Mouse (Mus musculus) kidney, adult 18-20 months (tissue): Measurements from ENCODE around the gene E130308A19Rik.

Experiments used
- DNase-seq: peaks from one replicate; pipeline ENCODE4 v3.0.0; 2021

The E130308A19Rik gene

GRCm38 (mm10) chr4:59625998-59626910 is at the start of gene E130308A19Rik:
E130308A19Rik (plus strand) TSS chr4:59626211.
- peak; percentile 82 for DNase-seq

DNA sequence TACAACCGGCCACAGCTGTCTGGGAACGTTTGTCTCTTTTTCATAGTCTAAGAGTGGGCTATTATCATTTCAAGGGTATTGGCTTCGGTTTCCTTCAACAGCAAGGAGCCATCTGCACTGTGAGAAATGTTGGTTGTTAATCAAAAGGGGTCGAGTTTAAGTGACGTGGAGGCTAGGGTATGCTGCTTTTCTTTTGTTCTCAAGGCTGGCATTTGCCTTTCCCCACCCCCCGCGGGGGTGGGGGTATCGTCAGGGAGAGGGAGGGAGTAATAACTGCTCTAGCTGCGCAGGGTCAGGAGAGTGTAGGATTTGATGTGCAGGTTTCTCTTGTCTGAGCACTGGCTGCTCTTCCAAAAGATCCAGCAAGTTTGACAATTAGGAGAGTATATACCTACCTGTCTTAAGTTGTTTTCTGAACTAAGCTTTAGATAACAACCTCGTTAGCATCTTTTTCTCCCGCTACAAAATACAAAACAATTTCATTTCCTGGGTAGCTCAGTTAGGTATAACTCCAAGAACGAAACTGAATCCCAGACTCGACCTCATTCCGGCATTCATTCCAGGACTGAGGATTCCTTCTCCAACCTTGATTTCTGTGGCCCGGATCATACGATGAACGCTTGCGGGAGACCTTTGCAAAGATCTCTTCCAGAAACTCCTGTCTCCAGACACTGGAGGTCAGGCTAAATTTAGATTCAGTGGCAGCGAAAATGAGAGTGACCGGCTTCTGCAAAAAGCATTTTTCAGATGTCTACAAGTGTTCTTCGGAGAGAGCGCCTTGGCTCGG is 45.3 kb upstream of the E130308A19Rik start:
- DNase-seq: no peak

GRCm38 (mm10) chr4:59581314-59582185 is 44.5 kb upstream of the E130308A19Rik start, which contains the start of gene Hsdl2:
Hsdl2 (plus strand) TSS chr4:59581563.
- peak; percentile 98 for DNase-seq

GRCm38 (mm10) chr4:59582186-59582585 is 43.8 kb upstream of the E130308A19Rik start:
- DNase-seq: no peak

DNA sequence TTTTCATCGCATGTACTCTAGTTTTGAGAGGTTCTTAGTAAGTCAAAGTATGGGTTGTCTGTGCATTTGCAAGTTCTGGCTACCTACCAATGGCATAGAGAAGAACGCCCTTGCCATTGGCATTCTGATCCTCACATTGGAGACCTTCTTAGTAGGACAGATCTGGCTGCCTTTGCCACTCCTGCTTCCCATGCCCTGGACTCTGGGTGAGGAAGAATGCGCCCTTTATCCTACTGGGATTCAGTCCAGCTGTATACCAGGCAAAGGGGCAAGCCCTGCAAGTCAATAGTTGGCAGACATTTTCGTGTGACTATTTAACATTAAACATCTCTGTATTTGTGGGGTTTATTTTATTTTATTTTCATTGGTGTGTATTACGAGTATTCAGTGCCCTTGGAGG is 40.9 kb upstream of the E130308A19Rik start:
- peak; percentile 68 for DNase-seq

DNA sequence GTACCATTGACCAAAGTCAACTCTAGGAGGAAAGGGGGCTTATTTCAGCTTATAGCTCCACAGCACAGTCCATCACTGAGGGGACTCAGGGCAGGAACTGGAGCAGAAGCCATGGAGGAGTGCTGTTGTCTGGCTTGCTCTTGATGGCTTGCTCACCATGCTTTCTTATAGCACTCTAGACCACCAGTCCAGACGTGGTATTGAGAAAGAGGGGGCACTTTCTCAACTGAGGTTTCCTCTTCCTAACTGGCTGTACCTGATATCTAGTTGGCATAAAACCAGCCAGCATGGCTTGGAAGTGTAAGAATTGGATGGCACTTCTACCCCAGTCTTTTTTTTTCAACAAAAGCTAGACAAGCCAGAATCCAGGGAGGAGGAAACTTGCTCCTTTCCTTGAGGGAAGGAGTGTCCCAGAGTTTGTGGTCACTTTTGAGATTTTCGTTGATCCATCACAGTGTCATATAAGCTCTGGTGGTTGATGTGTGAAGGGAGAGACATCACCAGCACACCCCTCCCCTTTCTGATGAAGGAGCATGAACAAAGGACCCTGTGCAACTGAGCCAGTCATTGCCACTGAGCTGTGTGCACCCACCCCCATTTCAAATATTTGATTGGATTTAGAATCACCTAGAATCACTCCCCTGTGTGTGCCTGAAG is 38.7 kb upstream of the E130308A19Rik start:
- no peak for DNase-seq

DNA sequence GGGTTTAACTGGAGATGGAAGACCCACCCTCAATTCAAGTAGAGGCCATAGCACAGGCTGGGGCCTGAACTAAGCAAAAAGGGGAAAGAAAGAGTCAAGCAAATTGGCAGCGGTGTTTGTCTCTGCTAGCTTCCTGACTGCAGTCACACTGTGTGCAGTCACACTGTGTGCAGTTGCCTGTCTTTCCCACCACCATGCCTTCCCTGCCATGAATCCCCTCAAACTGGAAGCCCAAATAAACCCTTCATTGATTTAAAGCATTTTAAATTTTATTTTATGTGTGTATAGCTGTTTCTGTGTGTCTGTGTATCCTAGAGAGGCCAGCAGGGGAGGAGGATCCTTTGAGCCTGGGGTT is 38.2 kb upstream of the E130308A19Rik start:
- no peak for DNase-seq

- DNase-seq: no peak
Observed at GRCm38 (mm10) chr4:59594614-59595013, 31.4 kb upstream of the E130308A19Rik start.

- no peak for DNase-seq
Observed at GRCm38 (mm10) chr4:59596556-59596955, 29.5 kb upstream of the E130308A19Rik start.

DNA sequence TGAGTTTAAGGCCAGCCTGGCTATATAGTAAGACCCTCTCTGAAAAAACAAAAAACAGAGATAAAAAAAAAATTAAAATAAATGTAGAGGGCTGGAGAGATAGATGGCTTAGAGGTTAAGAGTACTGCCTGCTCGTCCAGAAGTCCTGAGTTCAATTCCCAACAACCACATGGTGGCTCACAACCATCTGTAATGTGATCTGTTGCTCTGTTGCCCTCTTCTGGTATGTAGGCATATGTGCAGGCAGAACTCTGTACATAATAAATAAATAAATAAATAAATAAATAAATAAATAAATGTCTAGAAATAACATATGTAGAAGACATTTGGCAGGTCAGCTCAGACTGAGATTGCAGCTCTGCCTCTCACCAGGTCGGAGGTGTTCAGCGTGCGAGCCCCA is 23.3 kb upstream of the E130308A19Rik start:
- DNase-seq: no peak

GRCm38 (mm10) chr4:59604892-59605291 is 21.1 kb upstream of the E130308A19Rik start:
- DNase-seq: no peak

DNA sequence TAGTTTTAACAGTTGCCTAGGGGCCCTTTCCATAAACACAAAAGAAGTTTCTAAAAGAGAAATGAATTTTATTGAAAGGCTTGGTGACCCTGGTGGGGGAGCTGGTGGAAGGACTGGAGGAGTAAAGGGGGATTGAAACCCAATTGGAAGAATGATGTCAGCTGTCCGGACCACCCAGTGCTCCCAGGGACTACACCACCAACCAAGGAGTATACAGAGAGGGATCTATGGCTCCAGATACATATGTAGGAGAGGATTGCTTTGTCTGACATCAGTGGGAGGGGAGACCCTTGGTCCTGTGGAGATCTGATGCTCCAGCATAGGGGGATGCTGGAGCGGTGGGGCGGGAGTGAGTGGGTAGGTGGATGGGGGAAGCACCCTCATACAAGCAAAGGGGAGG is 20.5 kb upstream of the E130308A19Rik start:
- DNase-seq: no peak

DNA sequence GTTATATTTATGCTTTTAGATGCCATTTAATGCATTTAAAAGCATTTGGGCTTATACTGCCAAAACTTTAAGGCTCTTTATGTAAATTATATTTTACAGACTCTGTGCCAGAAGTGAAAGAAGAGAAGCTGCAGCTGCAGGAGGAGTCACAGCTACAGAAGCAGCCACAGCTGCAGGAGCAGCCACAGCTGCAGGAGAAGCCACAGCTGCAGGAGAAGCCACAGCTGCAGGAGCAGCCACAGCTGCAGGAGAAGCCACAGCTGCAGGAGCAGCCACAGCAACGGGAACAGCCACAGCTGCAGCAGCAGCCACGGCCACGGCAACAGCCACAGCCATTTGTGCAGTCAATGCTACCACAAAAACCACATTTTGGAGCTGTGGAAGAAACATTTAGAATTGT is 15.6 kb upstream of the E130308A19Rik start:
- DNase-seq: no peak

GRCm38 (mm10) chr4:59614986-59615385 is 11.0 kb upstream of the E130308A19Rik start:
- peak; percentile 11 for DNase-seq

GRCm38 (mm10) chr4:59619611-59620245 is 6.3 kb upstream of the E130308A19Rik start:
- no peak for DNase-seq

- DNase-seq: no peak
Observed at GRCm38 (mm10) chr4:59625676-59625997, 374 bp upstream of the E130308A19Rik start.

DNA sequence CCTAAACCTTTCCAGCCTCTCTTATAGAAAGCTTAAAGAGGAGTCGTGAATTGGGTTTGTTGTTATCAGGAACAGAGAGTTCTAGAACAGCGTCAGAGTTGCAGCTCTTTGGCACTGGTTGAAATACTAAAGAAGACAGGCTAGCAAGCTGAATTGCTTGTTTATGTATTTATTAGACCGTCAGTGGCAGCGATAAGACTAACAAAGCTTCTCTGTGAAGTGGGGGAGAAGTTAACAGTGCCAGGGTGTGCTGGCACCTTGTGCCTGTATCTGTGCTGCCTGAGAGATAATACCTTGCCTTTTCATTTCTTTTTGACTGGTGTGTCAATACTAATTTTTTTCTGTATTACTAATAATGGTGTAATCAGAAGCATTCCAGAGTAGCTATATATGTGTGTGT is 2.2 kb downstream of the E130308A19Rik start:
- no peak for DNase-seq

- no peak for DNase-seq
Observed at GRCm38 (mm10) chr4:59629076-59629874, 3.3 kb downstream of the E130308A19Rik start.

GRCm38 (mm10) chr4:59630122-59630521 is 4.1 kb downstream of the E130308A19Rik start:
- no peak for DNase-seq

DNA sequence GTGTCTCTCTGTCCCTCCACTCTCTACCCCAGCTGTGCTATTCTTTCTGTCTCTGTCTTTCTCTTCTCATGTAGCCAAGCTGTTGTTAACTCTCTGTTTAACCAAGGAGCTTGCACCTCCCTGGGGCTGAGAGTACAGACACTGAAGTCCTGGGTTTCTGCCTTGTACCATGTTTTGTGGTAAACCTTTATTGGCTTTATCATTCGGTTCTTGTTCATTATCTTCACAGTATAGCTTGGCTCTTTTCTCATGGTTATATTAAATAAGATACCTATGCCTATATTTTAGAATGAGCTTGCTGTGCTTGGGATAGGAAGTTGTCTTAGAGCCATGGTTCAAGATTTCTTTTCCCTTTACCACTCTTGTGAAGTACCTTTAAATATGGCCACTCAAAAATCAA is 8.5 kb downstream of the E130308A19Rik start:
- DNase-seq: no peak

DNA sequence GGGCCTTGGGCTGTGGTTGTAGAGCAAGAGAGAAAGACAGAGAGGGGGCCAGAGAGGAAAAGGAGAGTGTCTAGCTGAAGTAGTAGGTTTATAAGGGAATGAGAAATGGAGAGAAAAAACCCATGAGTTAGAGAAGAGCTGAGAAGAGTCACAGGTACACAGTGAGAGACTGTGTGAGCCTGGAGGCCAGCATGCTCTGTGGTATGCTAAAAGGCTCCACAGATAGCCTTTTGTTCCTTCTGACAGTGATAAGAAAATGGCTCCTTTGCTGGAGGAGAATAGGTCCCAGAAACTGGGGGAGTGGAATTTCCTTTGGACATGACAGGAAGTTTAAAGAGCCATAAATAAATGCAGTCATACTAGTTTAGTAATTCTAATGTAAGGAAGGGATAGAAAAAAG is 13.2 kb downstream of the E130308A19Rik start:
- DNase-seq: no peak
